Mouse (Mus musculus) cerebellum, adult 9-11 months (tissue): ENCODE measurements around the gene Olfml2b.

Experiments used
- DNase-seq: peaks from one replicate; pipeline ENCODE4 v3.0.0; 2022

The Olfml2b gene

GRCm38 (mm10) chr1:170644255-170645205 is at the start of gene Olfml2b:
Gene Olfml2b (plus strand): TSS chr1:170644532.
- peak; percentile 61 for DNase-seq

GRCm38 (mm10) chr1:170594575-170594974 is 49.8 kb upstream of the Olfml2b start:
- DNase-seq: no peak

- DNase-seq: no peak
Observed at GRCm38 (mm10) chr1:170605228-170606001, 38.9 kb upstream of the Olfml2b start.

GRCm38 (mm10) chr1:170607231-170607917 is 37.0 kb upstream of the Olfml2b start:
- no peak for DNase-seq

GRCm38 (mm10) chr1:170608461-170609071 is 35.8 kb upstream of the Olfml2b start:
- DNase-seq: no peak

- no peak for DNase-seq
Observed at GRCm38 (mm10) chr1:170609872-170610271, 34.5 kb upstream of the Olfml2b start.

GRCm38 (mm10) chr1:170610289-170610688 is 34.0 kb upstream of the Olfml2b start:
- no peak for DNase-seq

- no peak for DNase-seq
Observed at GRCm38 (mm10) chr1:170610695-170611094, 33.6 kb upstream of the Olfml2b start.

- DNase-seq: no peak
Observed at GRCm38 (mm10) chr1:170611631-170612030, 32.7 kb upstream of the Olfml2b start.

GRCm38 (mm10) chr1:170612968-170613872 is 31.1 kb upstream of the Olfml2b start:
- DNase-seq: peak; percentile 52

GRCm38 (mm10) chr1:170619686-170620374 is 24.5 kb upstream of the Olfml2b start:
- no peak for DNase-seq

GRCm38 (mm10) chr1:170622934-170623333 is 21.4 kb upstream of the Olfml2b start:
- no peak for DNase-seq

GRCm38 (mm10) chr1:170623432-170623831 is 20.9 kb upstream of the Olfml2b start:
- DNase-seq: no peak

- DNase-seq: no peak
Observed at GRCm38 (mm10) chr1:170630489-170630888, 13.8 kb upstream of the Olfml2b start.

GRCm38 (mm10) chr1:170631571-170631970 is 12.8 kb upstream of the Olfml2b start:
- no peak for DNase-seq

GRCm38 (mm10) chr1:170632385-170632784 is 11.9 kb upstream of the Olfml2b start:
- DNase-seq: peak; percentile 72

- no peak for DNase-seq
Observed at GRCm38 (mm10) chr1:170632856-170633255, 11.5 kb upstream of the Olfml2b start.

- no peak for DNase-seq
Observed at GRCm38 (mm10) chr1:170638941-170639340, 5.4 kb upstream of the Olfml2b start.

GRCm38 (mm10) chr1:170645896-170646605 is 1.7 kb downstream of the Olfml2b start:
- no peak for DNase-seq

- DNase-seq: no peak
Observed at GRCm38 (mm10) chr1:170646606-170647287, 2.4 kb downstream of the Olfml2b start.
